Mouse (Mus musculus) limb, embryonic 11.5 days (tissue): Measurements from ENCODE around the gene Ank3. TPM values are rescaled to one million over a fixed set of nuclear protein-coding genes. Genes with fewer than 3 reads are reported as not detected.

Experiments
- ATAC-seq: fragments of 200-750 bp; cut with Nextera tagmentation; 2 replicates; pipeline ENCODE4 v1.8.0; 2017; ENCODE audit warnings: low read depth; ENCODE audit not compliant: insufficient number of reproducible peaks, low FRiP score, low TSS enrichment
- DNase-seq: peaks from one replicate; pipeline ENCODE4 v3.0.0-alpha.2; 2015; ENCODE audit warnings: low spot score
- H3K27ac ChIP-seq: fragments of 300-500 bp; sonication (generic); replicated peaks from 2 replicates; pipeline ENCODE4 v1.5.1; 2014; ENCODE audit warnings: low read depth, mild to moderate bottlenecking, low read length
- H3K27me3 ChIP-seq: fragments of 300-500 bp; sonication (generic); 2 replicates; pipeline ENCODE4 v1.6.1; 2014; ENCODE audit warnings: mild to moderate bottlenecking, low read length, mixed read lengths; ENCODE audit not compliant: control insufficient read depth, insufficient read depth
- H3K36me3 ChIP-seq: fragments of 300-500 bp; sonication (generic); 2 replicates; pipeline ENCODE4 v1.6.1; 2014; ENCODE audit warnings: mild to moderate bottlenecking, low read length, moderate library complexity, mixed read lengths; ENCODE audit not compliant: control insufficient read depth, insufficient read depth
- H3K4me1 ChIP-seq: fragments of 300-500 bp; sonication (generic); 2 replicates; pipeline ENCODE4 v1.6.1; 2014; ENCODE audit warnings: low read length, mixed read lengths; ENCODE audit not compliant: control insufficient read depth, insufficient read depth
- H3K4me2 ChIP-seq: fragments of 300-500 bp; sonication (generic); 2 replicates; pipeline ENCODE4 v1.6.1; 2014; ENCODE audit warnings: low read depth, mild to moderate bottlenecking, moderate library complexity; ENCODE audit not compliant: severe bottlenecking
- H3K4me3 ChIP-seq: fragments of 300-500 bp; sonication (generic); 2 replicates; pipeline ENCODE4 v1.5.1; 2014; ENCODE audit warnings: low read depth, low read length
- H3K9ac ChIP-seq: fragments of 300-500 bp; sonication (generic); 2 replicates; pipeline ENCODE4 v1.6.1; 2014; ENCODE audit warnings: mild to moderate bottlenecking, low read length
- H3K9me3 ChIP-seq: fragments of 300-500 bp; sonication (generic); 2 replicates; pipeline ENCODE4 v1.6.1; 2016; ENCODE audit warnings: low read length; ENCODE audit not compliant: control insufficient read depth
- WGBS: fragments of 180-500 bp; shearing (Covaris S2); extraction: QIAGEN DNeasy Blood & Tissue Kit; methylation state at CpG from one replicate; pipeline ENCODE4 v1.1.7; 2014; 5-methylcytosine and 5-hydroxymethylcytosine counted together
- polyA plus RNA-seq: library from polyadenylated mRNA; unstranded; fragments of >200 nt; fragmentation: Nextera tagmentation; extraction: Ambion mirVana; gene quantifications from 2 replicates; pipeline ENCODE4 v1.2.1, GENCODE M21; 2014

Gene Ank3
- polyA plus RNA-seq, 1 experiment from 2014 or later: 22.3 TPM

DNA sequence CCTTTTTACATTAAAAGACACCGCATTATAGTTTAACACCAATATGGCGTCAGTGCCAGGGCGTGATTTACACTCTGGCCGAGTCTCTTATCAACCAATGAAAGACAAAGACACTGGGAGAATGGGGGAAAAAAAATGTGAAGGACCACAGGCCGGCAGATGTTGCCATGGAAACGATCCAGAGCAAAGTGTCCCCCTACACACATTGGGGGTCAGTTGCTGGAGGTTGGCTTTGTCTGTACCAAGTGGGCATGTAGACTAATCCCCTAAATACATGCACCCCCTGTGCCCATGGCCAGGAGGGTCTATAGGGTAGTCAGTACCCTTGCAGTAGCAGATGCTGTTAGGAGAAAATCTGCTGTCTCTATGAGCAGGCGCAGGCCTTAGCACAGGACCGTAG is 547.3 kb downstream of the Ank3 start:
- no peaks in the 10 kb centered on the region for H3K27me3 ChIP-seq
- H3K36me3 ChIP-seq: no peaks in the 10 kb centered on the region
- ATAC-seq (no peak), DNase-seq (no peak)
- no peaks in the 10 kb centered on the region for H3K4me1 ChIP-seq
- WGBS: 88% methylated on average over 8 of the region's 8 CpGs
- no peak overlapping the region for H3K27ac ChIP-seq
- no peak overlapping the region for H3K4me3 ChIP-seq
- no peaks in the 10 kb centered on the region for H3K9me3 ChIP-seq
- no peak overlapping the region for H3K4me2 ChIP-seq
- no peak overlapping the region for H3K9ac ChIP-seq

DNA sequence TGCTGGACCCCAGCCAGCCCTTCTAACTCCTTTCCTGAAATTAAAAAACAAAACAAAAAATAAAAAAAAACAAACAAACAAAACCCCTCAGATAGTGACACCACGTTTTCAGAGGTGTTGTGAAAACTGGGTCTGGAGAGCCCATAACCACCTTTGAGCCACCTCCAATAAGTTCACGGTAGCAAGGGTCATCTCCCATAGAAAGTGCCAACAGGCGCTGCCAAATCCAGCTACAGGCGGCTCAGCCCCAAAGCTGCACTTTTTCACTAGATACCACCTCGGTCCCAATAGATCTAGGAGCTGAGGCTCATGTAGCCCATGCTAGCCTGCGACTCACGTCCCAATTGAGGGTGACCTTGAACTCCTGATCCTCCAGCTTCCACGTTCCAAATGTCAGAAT is 547.7 kb downstream of the Ank3 start:
- no peak for ATAC-seq
- H3K27me3 ChIP-seq: no peaks in the 10 kb centered on the region
- 87% methylated on average over 8 of the region's 8 CpGs for WGBS
- H3K4me1 ChIP-seq: no peaks in the 10 kb centered on the region
- H3K4me3 ChIP-seq: no peak overlapping the region
- no peak overlapping the region for H3K27ac ChIP-seq
- H3K9me3 ChIP-seq: no peaks in the 10 kb centered on the region
- no peak for DNase-seq
- H3K9ac ChIP-seq: no peak overlapping the region
- H3K36me3 ChIP-seq: no peaks in the 10 kb centered on the region
- no peak overlapping the region for H3K4me2 ChIP-seq

DNA sequence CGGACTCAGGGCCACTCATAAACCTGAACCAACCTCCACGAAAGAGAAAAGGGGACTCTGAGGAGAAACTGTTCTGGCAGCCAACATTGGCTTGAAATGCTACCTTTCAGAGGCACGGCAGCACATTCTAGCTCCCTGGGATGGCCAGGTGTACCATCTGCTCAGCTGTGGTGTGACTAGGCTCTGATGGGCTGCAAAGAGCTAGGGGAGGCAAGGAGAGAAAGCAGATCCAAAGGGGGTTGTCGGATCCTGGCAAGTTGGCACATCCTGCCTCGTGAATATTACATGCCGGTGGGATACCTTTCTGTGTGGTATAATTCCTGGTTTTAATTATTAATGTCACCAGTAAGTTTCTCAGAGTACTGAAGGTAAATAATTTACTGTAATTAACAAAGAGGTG is 548.5 kb downstream of the Ank3 start:
- WGBS: 89% methylated on average over 6 of the region's 6 CpGs
- H3K4me3 ChIP-seq: no peak overlapping the region
- H3K27ac ChIP-seq: no peak overlapping the region
- no peak overlapping the region for H3K9ac ChIP-seq
- ATAC-seq (no peak), DNase-seq (no peak)
- no peaks in the 10 kb centered on the region for H3K27me3 ChIP-seq
- H3K36me3 ChIP-seq: no peaks in the 10 kb centered on the region
- no peaks in the 10 kb centered on the region for H3K4me1 ChIP-seq
- no peaks in the 10 kb centered on the region for H3K9me3 ChIP-seq
- no peak overlapping the region for H3K4me2 ChIP-seq

DNA sequence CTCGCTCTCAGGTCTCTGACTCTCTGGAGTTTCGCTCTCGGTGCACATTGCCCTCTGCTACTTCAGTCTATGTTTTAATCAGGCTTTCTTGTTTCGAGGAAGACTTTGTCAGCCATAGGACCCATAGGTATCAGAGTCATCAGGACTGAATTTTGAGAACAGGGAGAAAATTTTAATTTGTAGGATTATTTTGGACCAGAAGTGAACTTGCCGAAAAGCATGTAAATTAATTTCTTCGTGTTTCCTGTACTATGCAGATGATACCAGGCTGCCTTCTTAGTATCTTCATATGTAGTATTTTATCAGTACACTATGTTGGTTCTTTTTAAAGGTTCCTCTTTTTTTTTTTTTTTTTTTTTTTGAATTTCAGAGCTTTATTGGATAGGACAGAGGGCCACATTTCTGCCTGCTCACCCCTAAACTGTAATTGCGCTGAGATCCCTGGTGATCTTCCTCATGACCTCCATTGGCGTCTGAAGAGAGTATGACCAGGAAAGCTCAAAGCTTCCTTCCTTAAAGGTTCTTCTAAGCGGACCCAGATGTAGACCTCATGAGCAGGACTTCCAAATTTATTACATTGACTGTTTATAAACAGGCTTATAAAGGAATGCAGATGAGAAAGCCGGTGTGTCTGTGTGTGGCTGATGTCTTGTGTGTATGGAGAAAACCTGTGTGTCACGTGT is 551.8 kb downstream of the Ank3 start:
- DNase-seq: no peak
- WGBS: 91% methylated on average over 11 of the region's 11 CpGs

DNA sequence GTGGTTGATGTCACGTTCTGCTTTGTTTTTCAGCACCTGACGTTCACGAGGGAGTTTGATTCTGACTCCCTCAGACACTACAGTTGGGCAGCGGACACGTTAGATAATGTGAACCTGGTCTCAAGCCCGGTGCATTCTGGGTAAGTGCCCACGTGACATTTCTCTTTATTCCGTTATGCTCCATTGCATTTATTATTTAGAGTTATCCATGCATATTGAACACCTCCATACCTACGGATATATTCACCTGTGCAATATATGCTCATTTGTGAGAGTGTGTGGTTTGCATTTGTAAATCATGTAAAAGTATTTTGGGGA is 552.3 kb downstream of the Ank3 start:
- H3K9ac ChIP-seq: no peak overlapping the region
- H3K9me3 ChIP-seq: no peaks in the 10 kb centered on the region
- DNase-seq (no peak), ATAC-seq (no peak)
- WGBS: 93% methylated on average over 9 of the region's 9 CpGs
- no peak overlapping the region for H3K4me3 ChIP-seq
- H3K4me2 ChIP-seq: no peak overlapping the region
- no peaks in the 10 kb centered on the region for H3K4me1 ChIP-seq
- no peaks in the 10 kb centered on the region for H3K27me3 ChIP-seq
- H3K36me3 ChIP-seq: no peaks in the 10 kb centered on the region
- H3K27ac ChIP-seq: no peak overlapping the region

More for the DNA sequence above, 551.8 kb downstream of the Ank3 start:
- Histone ChIP-seq H3K27me3 (no peaks in the 10 kb centered on the region), H3K36me3 (no peaks in the 10 kb centered on the region), H3K9ac (no peak overlapping the region), H3K4me3 (no peak overlapping the region), H3K4me1 (no peaks in the 10 kb centered on the region), H3K9me3 (no peaks in the 10 kb centered on the region), H3K4me2 (no peak overlapping the region), H3K27ac (no peak overlapping the region)
- no peak for ATAC-seq

DNA sequence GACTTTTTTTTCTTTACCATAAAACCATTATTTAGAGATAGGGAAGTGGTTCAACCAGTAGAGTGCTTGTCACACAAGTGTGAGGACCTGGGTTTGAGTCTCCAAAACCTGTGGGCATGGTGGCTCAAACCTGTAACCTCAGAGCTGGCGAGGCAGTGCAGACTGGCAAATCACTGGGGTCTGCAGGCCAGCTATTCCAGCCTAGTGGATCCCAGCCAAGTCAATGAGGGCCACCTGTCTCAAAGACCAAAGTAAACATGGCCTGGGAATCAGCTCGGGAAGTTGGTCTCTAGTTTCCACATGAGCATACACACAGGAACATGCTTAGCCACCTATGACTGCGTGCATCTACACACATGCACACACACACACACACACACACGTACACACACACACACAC is 552.9 kb downstream of the Ank3 start:
- ATAC-seq (no peak), DNase-seq (no peak)
- WGBS: 79% methylated on average over 4 of the region's 4 CpGs
- Histone ChIP-seq H3K36me3 (no peaks in the 10 kb centered on the region), H3K4me3 (no peak overlapping the region), H3K27ac (no peak overlapping the region), H3K4me2 (no peak overlapping the region), H3K9me3 (no peaks in the 10 kb centered on the region), H3K9ac (no peak overlapping the region), H3K4me1 (no peaks in the 10 kb centered on the region), H3K27me3 (no peaks in the 10 kb centered on the region)

DNA sequence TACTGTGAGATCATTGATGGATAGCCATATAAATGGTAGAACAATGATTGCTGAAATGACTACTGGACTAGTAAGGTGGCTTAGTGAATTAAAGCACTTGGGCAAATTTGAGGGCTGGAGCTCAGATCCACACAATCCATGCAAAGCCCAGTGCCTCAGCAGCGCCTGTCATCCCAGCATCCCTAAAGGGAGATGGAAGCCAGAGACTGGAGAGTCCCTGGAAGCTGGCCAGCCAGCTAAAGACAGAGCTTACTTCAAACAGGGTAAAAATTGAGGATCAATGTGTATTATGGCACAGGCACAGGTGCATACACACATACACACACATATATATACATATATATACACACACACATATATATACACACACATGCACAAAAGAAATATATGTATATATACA is 553.7 kb downstream of the Ank3 start:
- ATAC-seq: no peak
- H3K9ac ChIP-seq: no peak overlapping the region
- H3K36me3 ChIP-seq: no peaks in the 10 kb centered on the region
- no peaks in the 10 kb centered on the region for H3K9me3 ChIP-seq
- no peaks in the 10 kb centered on the region for H3K4me1 ChIP-seq
- DNase-seq: no peak
- H3K27me3 ChIP-seq: no peaks in the 10 kb centered on the region
- no peak overlapping the region for H3K27ac ChIP-seq
- H3K4me2 ChIP-seq: no peak overlapping the region
- 90% methylated on average over 1 of the region's 1 CpGs for WGBS
- H3K4me3 ChIP-seq: no peak overlapping the region

DNA sequence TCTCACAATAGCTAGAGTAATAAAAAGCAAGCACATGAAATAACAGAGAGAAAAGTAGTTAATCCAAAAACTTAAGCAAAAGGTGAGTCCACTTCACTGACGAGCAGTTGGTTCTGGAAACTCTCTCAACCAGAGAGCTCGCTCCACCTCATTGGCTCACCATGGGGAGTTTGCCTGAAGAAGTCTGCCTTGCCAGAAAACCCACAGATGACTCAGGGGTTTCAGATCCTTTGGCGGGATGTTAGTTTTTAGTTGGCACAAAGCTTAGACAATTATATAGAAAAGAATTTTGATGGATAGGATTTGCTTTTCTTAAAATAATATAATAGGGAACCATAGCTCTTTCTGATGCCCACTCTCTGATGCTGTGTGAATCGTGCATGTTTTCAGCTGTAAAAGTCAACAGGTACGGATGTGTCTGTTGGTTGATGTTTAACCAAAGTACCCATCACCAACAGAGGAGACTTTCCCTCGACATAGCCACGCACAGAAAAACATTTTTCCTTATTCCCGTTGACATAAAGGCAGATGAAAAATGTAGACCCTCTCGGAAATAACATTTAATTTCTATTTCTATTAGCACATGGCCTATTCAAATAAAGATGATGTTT is 556.2 kb downstream of the Ank3 start:
- no peak for ATAC-seq
- Histone ChIP-seq H3K4me1 (no peaks in the 10 kb centered on the region), H3K9ac (no peak overlapping the region), H3K4me2 (no peak overlapping the region), H3K36me3 (no peaks in the 10 kb centered on the region), H3K9me3 (no peaks in the 10 kb centered on the region), H3K27ac (no peak overlapping the region), H3K4me3 (no peak overlapping the region), H3K27me3 (no peaks in the 10 kb centered on the region)
- 93% methylated on average over 9 of the region's 9 CpGs for WGBS
- DNase-seq: no peak

DNA sequence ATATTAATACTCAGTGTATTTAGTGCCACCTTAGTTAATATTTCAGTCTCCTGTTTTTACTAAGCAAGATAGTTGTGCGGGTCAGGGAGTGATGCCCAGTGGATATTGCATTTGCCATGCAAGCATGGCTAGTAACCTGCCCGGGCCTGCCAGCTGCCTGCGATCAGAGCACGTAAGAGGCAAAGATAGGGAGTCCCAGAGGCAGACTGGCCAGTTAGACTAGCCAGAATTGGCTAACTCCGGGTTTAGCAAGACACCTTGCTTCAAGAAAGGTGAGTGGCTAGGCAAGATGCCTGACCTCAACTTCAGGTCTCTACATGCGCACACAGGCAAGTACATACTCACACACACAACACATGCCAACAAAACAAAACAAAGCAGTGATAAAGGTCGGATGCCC is 563.7 kb downstream of the Ank3 start:
- no peaks in the 10 kb centered on the region for H3K9me3 ChIP-seq
- no peak for ATAC-seq
- H3K4me3 ChIP-seq: no peak overlapping the region
- DNase-seq: no peak
- no peak overlapping the region for H3K27ac ChIP-seq
- no peaks in the 10 kb centered on the region for H3K36me3 ChIP-seq
- H3K27me3 ChIP-seq: no peaks in the 10 kb centered on the region
- 86% methylated on average over 7 of the region's 7 CpGs for WGBS
- H3K4me1 ChIP-seq: no peaks in the 10 kb centered on the region
- no peak overlapping the region for H3K9ac ChIP-seq
- no peak overlapping the region for H3K4me2 ChIP-seq
